ENCODE assay signal across 8 mouse cellular contexts in genomic region chr2:33347607-33348006, GRCm38 (mm10). TPM values are rescaled to one million over a fixed set of nuclear protein-coding genes. Genes with fewer than 3 reads are reported as not detected.
DNase-seq lines count a peak whose midpoint lies in the region; ATAC-seq and TF ChIP-seq lines count a peak whose summit lies in the region.

No protein-coding gene starts in this region.

- no peaks in the 10 kb centered on the region for H3K9me3 ChIP-seq in intestine, postnatal 0 days (ENCODE audit: control insufficient read depth)
- H3K9me3 ChIP-seq in intestine, embryonic 16.5 days (ENCODE audit: control insufficient read depth, low read length), result no peaks in the 10 kb centered on the region

- peak; percentile 89 for TF ChIP-seq CTCF in intestine, postnatal 0 days (IDR thresholded peaks at IDR 0.05; ENCODE audit: low read depth)
- peak; percentile 75 for TF ChIP-seq CTCF in cerebellum, adult 2 months (IDR thresholded peaks at IDR 0.05; ENCODE audit: borderline replicate concordance, insufficient read depth, low read depth, low read length)

- H3K27me3 ChIP-seq in intestine, postnatal 0 days (replicated peaks; ENCODE audit: control insufficient read depth, insufficient read depth, low read length), result no peaks in the 10 kb centered on the region
- H3K27me3 ChIP-seq in intestine, embryonic 16.5 days (replicated peaks; ENCODE audit: control insufficient read depth, insufficient read depth, low read length), result no peaks in the 10 kb centered on the region
- no peaks in the 10 kb centered on the region for H3K27me3 ChIP-seq in cerebellum, adult 2 months (ENCODE audit: control insufficient read depth, insufficient read depth, low read length)

- ATAC-seq in intestine, postnatal 0 days, result no peak
- no peak for ATAC-seq in intestine, embryonic 16.5 days

- H3K9ac ChIP-seq in intestine, postnatal 0 days (ENCODE audit: low read depth, low read length), result no peak overlapping the region
- no peak overlapping the region for H3K9ac ChIP-seq in intestine, embryonic 16.5 days (ENCODE audit: low read depth, low read length)

- no peaks in the 10 kb centered on the region for H3K4me1 ChIP-seq in intestine, postnatal 0 days (replicated peaks; ENCODE audit: control insufficient read depth, insufficient read depth, low read length)
- H3K4me1 ChIP-seq in intestine, embryonic 16.5 days (ENCODE audit: control insufficient read depth, insufficient read depth, low read length), result peaks cover 18% of the 10 kb centered on the region
- H3K4me1 ChIP-seq in cerebellum, adult 2 months (ENCODE audit: control insufficient read depth, insufficient read depth, low read length), result peaks cover 48% of the 10 kb centered on the region

- no peak overlapping the region for H3K27ac ChIP-seq in intestine, postnatal 0 days (ENCODE audit: low read depth, low read length)
- no peak overlapping the region for H3K27ac ChIP-seq in intestine, embryonic 16.5 days (ENCODE audit: low read length)
- H3K27ac ChIP-seq in cerebellum, adult 2 months (ENCODE audit: insufficient read depth, low read length), result no peak overlapping the region

- H3K4me2 ChIP-seq in intestine, postnatal 0 days (replicated peaks; ENCODE audit: low read depth), result no peak overlapping the region
- H3K4me2 ChIP-seq in intestine, embryonic 16.5 days (ENCODE audit: low read depth, low read length), result no peak overlapping the region

- intact Hi-C loops in left cerebral cortex, postnatal 36 days (cut with DNase I), result loop anchor here (5.0 kb wide), 1 partner anchor 130 kb away; the partner anchor contains the start of gene Angptl2

- no peak for TF ChIP-seq POLR2A in cerebellum, adult 2 months (IDR thresholded peaks at IDR 0.05; ENCODE audit: borderline replicate concordance, insufficient read depth, low read length)

- 37% methylated on average over 3 of the region's 3 CpGs for WGBS in intestine, postnatal 0 days
- WGBS in intestine, embryonic 16.5 days, result 31% methylated on average over 3 of the region's 3 CpGs
- WGBS in cerebellum, adult 2 months, result 19% methylated on average over 3 of the region's 3 CpGs

- H3K36me3 ChIP-seq in intestine, postnatal 0 days (ENCODE audit: control insufficient read depth, insufficient read depth), result no peaks in the 10 kb centered on the region
- H3K36me3 ChIP-seq in intestine, embryonic 16.5 days (ENCODE audit: control insufficient read depth, insufficient read depth, low read length), result no peaks in the 10 kb centered on the region

- DNase-seq in urinary bladder, postnatal 14 days (ENCODE audit: low spot score), result peak; percentile 51
- no peak for DNase-seq in urinary bladder, adult 2 months (ENCODE audit: low spot score)
- DNase-seq in cerebellum, adult 2 months, result peak; percentile 44 to 60
- peak; percentile 64 for DNase-seq in induced T-regulatory cell, adult 2 months (ENCODE audit: low read depth)
- DNase-seq in retina, postnatal 7 days (ENCODE audit: low read depth, low spot score), result peak; percentile 41
- no peak for DNase-seq in left cerebral cortex, postnatal 36 days (ENCODE audit: low spot score in 2 of 2)

- no peak overlapping the region for H3K4me3 ChIP-seq in intestine, postnatal 0 days (ENCODE audit: low read depth, low read length)
- no peak overlapping the region for H3K4me3 ChIP-seq in intestine, embryonic 16.5 days (ENCODE audit: low read length)
- no peak overlapping the region for H3K4me3 ChIP-seq in cerebellum, adult 2 months (replicated peaks; ENCODE audit: insufficient read depth, low read depth, low read length)

RNA-seq across cellular contexts. Expression of gene Ralgps1, which starts 23.7 kb away (rescaled TPM):
- polyA plus RNA-seq in intestine, postnatal 0 days (2015; fragmentation: Nextera tagmentation; extraction: Ambion mirVana), result 4.0 and 4.9 TPM in 2 replicates
- polyA plus RNA-seq in intestine, embryonic 16.5 days (2015; fragmentation: Nextera tagmentation; extraction: Ambion mirVana), result 6.3 and 8.0 TPM in 2 replicates
- polyA plus RNA-seq in urinary bladder, adult 2 months (2012; rRNA removed), result 8.2 and 8.4 TPM in 2 replicates
- 48.7 and 52.4 TPM in 2 replicates for polyA plus RNA-seq in cerebellum, adult 2 months (2012; rRNA removed)
- total RNA-seq in left cerebral cortex, postnatal 36 days (2021), result 10 to 100 TPM; 51.5 to 71.2 TPM

Comparison
In these comparisons a context has a peak if more than half of its experiments do, and no peak if none do; other contexts are left out.
1. DNase-seq: peak in urinary bladder, postnatal 14 days (single experiment), cerebellum, adult 2 months (2 of 2), induced T-regulatory cell, adult 2 months (single experiment) and retina, postnatal 7 days (single experiment); none in urinary bladder, adult 2 months (single experiment) and left cerebral cortex, postnatal 36 days (0 of 2).